Mouse (Mus musculus): ENCODE results near the gene Wnt6.
A peak's percentile ranks its signal among the peaks of the same experiment; 100 is the strongest.

Wnt6 gene

GRCm38 (mm10) chr1:74775816-74776215 is 4.1 kb downstream of the Wnt6 start:
- no peak for DNase-seq (ENCODE audit: low read depth, low spot score)

- no peak for DNase-seq (ENCODE audit: low read depth, low spot score)
These were observed 7.3 kb downstream of the Wnt6 start for GRCm38 (mm10) chr1:74778934-74779486.

- DNase-seq (ENCODE audit: low read depth, low spot score) = no peak
These were observed 10.4 kb downstream of the Wnt6 start for GRCm38 (mm10) chr1:74782045-74782444.

- DNase-seq (ENCODE audit: low read depth, low spot score) = no peak
These were observed 11.9 kb downstream of the Wnt6 start for GRCm38 (mm10) chr1:74783554-74783953.

- peak; percentile 70 for DNase-seq (ENCODE audit: low read depth, low spot score)
These were observed 12.5 kb downstream of the Wnt6 start for GRCm38 (mm10) chr1:74784041-74784759.

- peak; percentile 85 for DNase-seq (ENCODE audit: low read depth, low spot score)
These were observed 16.2 kb downstream of the Wnt6 start for GRCm38 (mm10) chr1:74787846-74788245.

GRCm38 (mm10) chr1:74788603-74789176 is 17.0 kb downstream of the Wnt6 start:
- DNase-seq (ENCODE audit: low read depth, low spot score) = no peak

GRCm38 (mm10) chr1:74790095-74790494 is 18.4 kb downstream of the Wnt6 start:
- DNase-seq (ENCODE audit: low read depth, low spot score) = no peak

GRCm38 (mm10) chr1:74791249-74791648 is 19.6 kb downstream of the Wnt6 start, which contains the start of gene Wnt10a:
Wnt10a (plus strand) TSS chr1:74791516.
- DNase-seq (ENCODE audit: low read depth, low spot score) = no peak

- DNase-seq (ENCODE audit: low read depth, low spot score) = peak; percentile 60
These were observed 21.4 kb downstream of the Wnt6 start for GRCm38 (mm10) chr1:74792831-74793660.

GRCm38 (mm10) chr1:74794487-74795144 is 22.9 kb downstream of the Wnt6 start:
- DNase-seq (ENCODE audit: low read depth, low spot score) = peak; percentile 45

- no peak for DNase-seq (ENCODE audit: low read depth, low spot score)
These were observed 23.4 kb downstream of the Wnt6 start for GRCm38 (mm10) chr1:74795145-74795529.

GRCm38 (mm10) chr1:74797459-74797858 is 25.8 kb downstream of the Wnt6 start:
- DNase-seq (ENCODE audit: low read depth, low spot score) = peak; percentile 78

- peak; percentile 83 for DNase-seq (ENCODE audit: low read depth, low spot score)
These were observed 28.8 kb downstream of the Wnt6 start for GRCm38 (mm10) chr1:74800424-74800888.

GRCm38 (mm10) chr1:74801631-74802140 is 30.0 kb downstream of the Wnt6 start:
- no peak for DNase-seq (ENCODE audit: low read depth, low spot score)

- peak; percentile 90 for DNase-seq (ENCODE audit: low read depth, low spot score)
These were observed 31.3 kb downstream of the Wnt6 start for GRCm38 (mm10) chr1:74802795-74803656.

GRCm38 (mm10) chr1:74804211-74804870 is 32.6 kb downstream of the Wnt6 start:
- DNase-seq (ENCODE audit: low read depth, low spot score) = no peak

- DNase-seq (ENCODE audit: low read depth, low spot score) = no peak
These were observed 33.7 kb downstream of the Wnt6 start for GRCm38 (mm10) chr1:74805340-74805835.

GRCm38 (mm10) chr1:74805843-74806242 is 34.2 kb downstream of the Wnt6 start:
- no peak for DNase-seq (ENCODE audit: low read depth, low spot score)

Data from brain, adult 2 months (tissue).